Mouse (Mus musculus) spleen, postnatal 4 days (tissue): Measurements from ENCODE around the gene Slc22a15.

Source experiments
- DNase-seq, 2 experiments: peaks; one replicate each; pipeline ENCODE4 v3.0.0; 2022; ENCODE audit warnings: low spot score in 2 of 2

Gene Slc22a15

DNA sequence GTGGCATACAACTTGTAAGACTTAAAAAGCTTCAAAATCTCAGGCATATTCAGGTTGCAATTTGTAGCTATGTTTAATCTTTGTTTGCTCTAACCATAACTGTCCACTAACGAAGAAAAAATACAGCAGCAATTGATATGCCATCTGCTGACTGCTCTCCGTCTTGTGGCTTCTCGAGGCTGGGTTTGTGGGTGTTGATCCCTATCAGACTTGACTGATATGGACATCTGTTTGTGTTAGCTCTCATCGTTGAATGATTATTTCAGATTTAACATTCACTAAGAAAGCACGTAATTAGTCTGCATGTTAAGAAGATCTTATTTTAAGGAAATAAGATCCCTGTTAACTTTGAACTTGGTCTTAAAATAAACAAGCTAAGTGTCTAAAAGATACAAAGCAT, 7.7 kb downstream of the Slc22a15 start:
- no peak for DNase-seq

DNA sequence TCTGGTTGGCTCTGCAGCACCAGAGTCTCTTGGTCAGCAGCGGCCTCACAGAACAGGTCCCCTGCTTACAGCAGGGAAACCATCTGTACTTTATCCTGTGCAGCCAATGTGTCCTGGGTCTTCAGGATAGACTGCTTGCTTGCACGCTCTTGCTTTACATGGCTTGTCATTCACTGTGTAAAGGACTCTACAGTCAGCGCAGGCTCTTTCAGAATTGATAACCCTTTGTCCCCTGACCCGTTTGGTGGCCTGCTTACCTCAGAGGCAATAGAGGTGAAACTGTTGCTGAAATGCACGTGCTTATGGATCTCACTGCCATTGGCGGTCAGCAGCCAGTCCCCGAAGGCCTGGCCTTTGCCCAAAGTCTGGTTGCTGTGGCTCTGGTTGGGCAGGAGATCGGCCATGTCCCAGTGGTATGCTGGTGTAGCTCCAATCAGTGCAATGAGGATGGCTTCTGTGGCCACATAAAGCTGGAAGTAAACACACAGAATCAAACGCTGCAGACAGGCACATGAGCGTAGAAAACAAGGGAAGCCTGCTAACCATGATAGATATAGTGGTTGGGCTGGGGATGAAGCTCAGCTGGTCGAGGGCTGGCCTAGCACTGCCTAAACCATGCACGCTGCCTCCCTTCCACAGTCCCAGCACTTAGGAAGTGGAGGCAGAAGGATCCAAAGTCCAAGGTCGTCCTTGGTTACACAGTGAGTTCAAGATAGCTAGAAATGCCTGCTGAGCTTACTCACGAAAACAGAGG, 9.0 kb downstream of the Slc22a15 start:
- no peak for DNase-seq

DNA sequence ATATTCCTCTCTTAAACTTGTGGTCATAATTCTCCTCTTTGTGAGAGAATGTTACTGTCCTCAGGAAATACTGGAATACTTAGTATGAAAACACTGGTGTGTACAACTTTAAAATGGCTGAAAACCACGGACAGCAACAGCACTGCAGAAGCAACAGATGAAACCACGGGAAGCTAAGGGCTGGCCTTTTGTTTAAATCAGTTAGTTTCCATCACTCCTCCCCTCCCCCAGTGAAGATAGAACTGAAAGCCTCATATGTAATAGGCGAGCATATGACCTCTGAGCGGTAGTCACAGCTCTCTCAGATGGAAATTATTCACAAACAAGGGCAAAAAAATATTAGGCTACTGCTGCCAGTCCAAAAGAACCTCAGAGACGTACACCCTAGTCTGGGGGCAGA, 10.0 kb downstream of the Slc22a15 start:
- no peak for DNase-seq

DNA sequence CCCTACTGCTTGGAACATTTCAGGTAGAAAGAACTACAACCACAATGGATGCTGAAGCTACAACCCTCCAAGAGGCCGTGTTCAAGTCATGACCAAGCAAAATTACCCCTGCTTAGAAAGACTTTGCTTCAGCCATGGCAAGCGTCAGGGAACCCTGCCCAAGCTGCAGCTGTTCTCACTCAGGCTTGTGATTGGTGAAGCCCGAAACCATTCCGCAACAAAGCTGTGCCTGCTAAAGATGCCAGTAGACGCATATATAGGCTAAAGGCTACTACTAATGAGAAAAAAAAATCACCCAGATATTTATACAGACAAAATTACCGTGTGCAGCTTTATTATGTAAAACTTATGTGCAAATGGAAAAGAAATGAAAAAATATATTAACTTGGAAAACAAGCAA, 12.2 kb downstream of the Slc22a15 start:
- DNase-seq, result no peak

DNA sequence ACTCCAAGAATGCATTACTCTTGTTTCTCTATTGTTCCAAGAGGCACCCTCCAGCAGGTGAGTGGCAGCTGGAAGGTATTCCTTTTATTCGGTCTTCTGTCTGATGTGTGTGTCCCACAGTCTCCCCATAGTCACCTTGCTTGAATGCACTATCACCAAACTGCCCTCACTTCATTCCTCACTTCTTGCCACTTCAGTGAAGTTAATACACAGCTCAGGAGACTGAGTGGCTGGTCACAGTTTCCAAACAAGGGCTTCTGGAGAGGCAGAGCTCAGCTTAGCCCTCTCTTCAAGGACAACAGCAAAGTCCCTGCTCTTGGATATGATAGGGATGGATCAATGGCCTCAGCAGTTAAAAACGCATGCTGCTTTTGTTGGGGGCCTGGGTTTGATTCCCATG, 17.2 kb downstream of the Slc22a15 start:
- no peak for DNase-seq

GRCm38 (mm10) chr3:101904776-101905175, 19.5 kb downstream of the Slc22a15 start:
- no peak for DNase-seq

DNA sequence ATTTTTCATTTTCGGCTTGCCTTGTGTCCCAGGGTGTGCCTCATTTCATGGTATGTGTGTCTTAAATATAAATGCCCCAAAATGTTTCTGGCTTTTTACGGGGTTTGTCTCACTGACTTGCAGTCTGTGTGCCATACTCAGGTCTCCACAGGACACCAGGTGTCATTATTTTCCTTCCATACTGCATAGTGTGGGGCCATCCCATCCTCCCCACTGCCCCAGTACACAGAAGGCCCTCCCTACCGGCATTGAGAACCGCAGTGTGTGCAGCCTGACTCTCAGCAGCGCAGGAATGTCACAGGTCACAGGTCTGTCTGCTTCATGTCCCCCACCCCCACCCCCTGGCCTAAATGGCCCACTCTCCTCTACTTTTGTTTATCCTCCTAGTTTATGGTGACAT, 21.2 kb downstream of the Slc22a15 start:
- no peak for DNase-seq

DNA sequence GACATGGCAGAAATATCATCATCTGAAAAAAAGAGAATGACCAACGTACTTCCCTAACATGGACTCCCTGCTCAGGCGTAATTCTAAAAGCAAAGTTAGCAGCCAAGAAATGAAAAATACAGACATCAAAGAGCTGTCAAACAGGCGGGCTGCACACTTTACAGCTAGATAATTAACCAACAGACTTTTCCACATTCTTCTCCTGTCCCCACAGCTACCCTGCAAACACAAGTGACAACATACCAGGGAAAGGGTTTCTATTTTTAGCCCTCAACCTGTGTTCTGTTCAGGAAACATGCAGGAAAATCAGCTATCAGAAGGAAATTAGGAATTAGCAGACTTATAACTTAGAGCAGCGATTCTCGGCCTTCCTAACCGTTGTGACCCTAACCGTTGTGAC, 21.9 kb downstream of the Slc22a15 start:
- no peak for DNase-seq

DNA sequence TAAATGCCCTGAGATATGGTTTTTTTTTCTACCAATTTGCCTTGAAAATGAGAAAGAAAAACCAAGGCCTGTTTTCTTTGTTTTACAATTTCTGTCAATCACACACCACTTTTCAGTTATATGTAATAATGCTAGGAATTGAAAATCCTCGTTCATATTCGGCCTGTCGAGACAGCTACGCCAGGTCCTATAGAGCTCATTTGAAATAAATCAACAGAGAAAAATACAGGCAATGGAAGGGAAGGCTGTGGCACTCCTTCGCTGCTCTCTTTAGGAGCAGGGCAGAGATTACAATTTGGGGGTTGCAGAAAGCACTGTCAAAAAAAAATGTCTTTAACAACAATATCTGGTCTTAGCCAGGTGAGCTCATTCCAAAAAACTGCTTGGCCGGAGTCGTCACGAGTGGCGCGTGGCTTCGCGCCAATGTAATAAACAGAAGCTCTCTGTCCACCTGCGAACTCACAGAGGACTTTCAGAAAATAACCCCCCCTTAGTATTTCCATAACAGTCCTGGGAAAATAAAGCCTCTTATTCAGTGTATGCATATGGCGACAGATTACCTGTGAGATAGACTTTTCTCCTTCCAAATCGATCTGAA, 26.8 kb downstream of the Slc22a15 start:
- no peak for DNase-seq

DNA sequence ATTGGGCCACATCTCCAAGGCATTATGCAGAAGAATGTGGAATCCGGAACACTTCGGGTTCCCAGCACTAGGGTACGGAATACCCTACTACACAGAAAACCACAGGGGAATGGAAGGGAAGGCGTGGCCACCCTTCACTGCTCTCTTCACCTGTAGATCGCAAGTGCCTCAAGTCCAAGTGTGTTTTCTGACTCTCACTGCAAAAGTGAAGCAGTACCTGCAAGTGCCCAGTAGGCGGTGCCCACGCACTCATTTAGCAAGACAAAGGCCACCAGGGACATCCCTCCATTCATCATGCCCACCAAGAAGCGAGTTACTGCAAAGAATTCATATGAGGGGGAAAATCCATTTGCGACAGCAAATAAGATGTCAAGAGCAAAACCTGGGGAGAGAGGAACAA, 27.4 kb downstream of the Slc22a15 start:
- peak; percentile 65 to 77 for DNase-seq

GRCm38 (mm10) chr3:101895376-101895910, 28.8 kb downstream of the Slc22a15 start:
- peak in 1 of 2 experiments; percentile 18 for DNase-seq

DNA sequence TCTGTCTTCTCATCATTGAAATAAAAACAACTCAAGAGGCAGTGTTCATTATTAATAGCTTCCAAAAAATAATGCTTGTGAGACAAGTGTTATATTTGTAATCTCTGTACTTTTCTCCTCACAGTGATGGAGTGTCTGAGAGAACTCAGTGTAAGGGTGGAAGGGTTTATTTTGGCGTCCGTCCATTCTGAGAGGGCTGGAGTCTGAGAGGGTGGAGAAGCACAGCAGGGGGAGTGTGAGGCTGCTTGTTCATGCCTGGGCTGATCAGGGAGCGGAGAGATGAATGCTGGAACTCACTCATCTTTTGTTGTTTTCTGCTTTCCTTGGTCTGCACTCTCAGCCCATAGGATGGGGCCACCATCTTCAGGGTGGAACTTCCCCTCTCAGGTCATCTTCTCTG, 38.7 kb downstream of the Slc22a15 start:
- DNase-seq, result no peak

- DNase-seq, result no peak
Measured at GRCm38 (mm10) chr3:101885041-101885440, 39.2 kb downstream of the Slc22a15 start.

GRCm38 (mm10) chr3:101883902-101884301, 40.4 kb downstream of the Slc22a15 start:
- no peak for DNase-seq

GRCm38 (mm10) chr3:101881721-101882120, 42.5 kb downstream of the Slc22a15 start:
- DNase-seq, result no peak

GRCm38 (mm10) chr3:101880818-101881217, 43.4 kb downstream of the Slc22a15 start:
- no peak for DNase-seq

DNA sequence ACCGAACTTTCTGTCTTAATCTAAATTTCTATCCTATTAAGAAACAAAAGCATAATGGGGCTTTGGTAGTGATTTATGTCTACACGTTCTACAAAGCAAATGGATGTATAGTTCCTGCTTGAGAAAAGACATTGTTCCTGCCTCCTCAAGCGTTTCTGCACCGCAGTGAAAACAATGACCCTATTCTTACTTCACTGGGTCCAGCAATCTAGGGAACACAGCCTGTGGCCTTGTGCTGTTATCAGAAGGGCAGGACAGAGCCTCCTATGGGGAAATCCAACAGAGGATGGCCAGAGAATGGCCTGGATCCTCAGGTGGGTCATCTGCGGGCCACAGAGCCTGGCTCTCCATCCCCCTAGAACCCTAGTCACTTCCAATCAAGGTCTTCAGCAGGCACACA, 46.1 kb downstream of the Slc22a15 start:
- DNase-seq, result no peak

DNA sequence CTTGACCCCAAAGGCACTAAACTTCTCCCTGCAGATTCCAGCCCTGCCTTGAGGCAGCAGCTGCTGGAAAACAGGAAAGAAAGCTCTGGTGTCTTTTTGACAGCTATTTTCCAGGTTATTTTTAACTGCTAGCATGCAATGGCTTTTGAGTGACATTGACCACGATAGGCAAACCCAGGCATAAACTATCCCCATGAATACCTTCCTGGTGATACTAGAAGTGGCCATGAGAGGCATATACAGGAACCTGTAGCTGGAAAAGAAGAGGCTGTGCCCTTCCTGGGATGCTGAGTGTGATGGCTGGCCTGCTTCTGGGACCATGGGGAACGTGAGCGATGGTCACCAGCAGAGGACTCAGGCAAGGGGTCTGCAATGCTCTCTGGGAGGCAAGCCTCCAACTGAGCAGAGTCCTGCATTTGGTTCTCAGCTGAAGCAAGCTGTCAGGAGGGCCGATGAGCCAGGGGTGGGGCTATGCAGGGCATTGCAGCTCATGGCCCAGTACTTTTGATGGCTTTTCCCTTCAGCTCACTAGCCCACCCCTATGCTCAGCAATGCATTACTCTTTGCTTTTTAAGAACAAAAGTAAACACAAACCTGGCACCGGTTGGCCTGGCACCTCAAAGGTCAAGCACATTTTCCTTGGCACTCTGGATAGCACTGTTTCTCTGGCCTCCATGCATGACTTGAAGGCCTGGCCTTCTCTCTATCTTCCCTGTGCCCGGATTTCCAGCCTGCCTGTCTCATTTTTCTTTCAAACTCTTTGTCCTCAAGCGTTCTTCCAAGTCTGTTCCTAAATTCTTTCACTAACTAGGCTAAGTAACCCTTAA, 47.6 kb downstream of the Slc22a15 start:
- no peak for DNase-seq

- DNase-seq, result no peak
Measured at GRCm38 (mm10) chr3:101875258-101875920, 48.9 kb downstream of the Slc22a15 start.

DNA sequence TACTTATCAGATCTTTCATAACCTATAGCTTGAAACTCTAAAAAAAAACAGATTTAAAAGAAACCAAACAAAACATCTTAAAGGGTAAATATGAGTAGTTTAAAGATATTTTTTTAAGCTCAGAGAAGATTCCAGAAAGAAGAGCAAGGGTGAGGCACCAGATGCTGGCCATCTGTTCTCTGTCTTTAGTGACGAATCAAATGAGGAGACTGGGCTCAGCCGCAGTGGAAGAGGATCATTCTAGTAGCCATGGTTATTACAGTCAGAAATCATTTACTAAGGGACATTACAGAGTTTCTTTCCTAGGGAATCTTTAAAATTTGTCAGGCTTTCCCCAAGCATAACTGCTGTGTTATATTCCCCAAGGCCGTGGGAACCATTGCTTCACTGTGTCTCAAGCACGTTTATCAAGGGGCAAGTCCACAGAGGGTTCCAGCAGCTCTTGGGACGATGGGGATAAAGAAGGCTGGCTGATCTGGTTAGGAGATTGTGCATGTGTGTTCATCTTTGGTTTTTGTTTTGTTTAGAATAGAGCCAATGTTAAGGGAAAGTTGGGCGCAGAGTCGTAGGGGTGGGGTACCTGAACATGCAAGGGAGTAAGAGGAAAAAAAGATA, 51.1 kb downstream of the Slc22a15 start:
- no peak for DNase-seq

GRCm38 (mm10) chr3:101871951-101872350, 52.3 kb downstream of the Slc22a15 start:
- DNase-seq, result no peak
